Mouse (Mus musculus): ENCODE results near the gene Ggct. TPM values are rescaled to one million over a fixed set of nuclear protein-coding genes. Genes with fewer than 3 reads are reported as not detected.

The Ggct gene
- total and polyA plus RNA-seq, 2 experiments from 2014 or later: 0.11 to 7.0 TPM

- Histone ChIP-seq H3K9ac (replicated peaks; ENCODE audit: low read depth, low read length) (no peak overlapping the region), H3K27me3 (ENCODE audit: control insufficient read depth, insufficient read depth, low read length) (no peaks in the 10 kb centered on the region), H3K27ac (ENCODE audit: low read depth) (no peak overlapping the region), H3K36me3 (replicated peaks; ENCODE audit: control insufficient read depth, insufficient read depth, low read length) (no peaks in the 10 kb centered on the region), H3K4me3 (ENCODE audit: low read depth, low read length) (no peak overlapping the region), H3K4me1 (ENCODE audit: control insufficient read depth, insufficient read depth) (0 out of 2 replicates have a peak, but pooled peaks cover 5% of the 10 kb centered on the region), H3K4me2 (ENCODE audit: low read depth, low read length) (no peak overlapping the region), H3K9me3 (replicated peaks; ENCODE audit: control insufficient read depth, low read length) (no peaks in the 10 kb centered on the region)
- ATAC-seq (ENCODE audit: insufficient read depth, low read depth) (no peak), DNase-seq (ENCODE audit: low spot score) (no peak)
- TF ChIP-seq CTCF (IDR thresholded peaks at IDR 0.05; ENCODE audit: low read depth): no peak
- no peak for TF ChIP-seq EP300 (IDR thresholded peaks at IDR 0.05; ENCODE audit: low read depth)
- 70% methylated on average over 1 of the region's 1 CpGs for WGBS
Measured at GRCm38 (mm10) chr6:54975616-54976015, 17.1 kb downstream of the Ggct start.

GRCm38 (mm10) chr6:54974501-54974900, 18.2 kb downstream of the Ggct start:
- 0 out of 2 replicates have a peak, but pooled peaks cover 5% of the 10 kb centered on the region for H3K4me1 ChIP-seq (ENCODE audit: control insufficient read depth, insufficient read depth)
- TF ChIP-seq EP300 (IDR thresholded peaks at IDR 0.05; ENCODE audit: low read depth) (no peak), CTCF (IDR thresholded peaks at IDR 0.05; ENCODE audit: low read depth) (peak; percentile 62)
- H3K4me2 ChIP-seq (ENCODE audit: low read depth, low read length): no peak overlapping the region
- DNase-seq (ENCODE audit: low spot score) (no peak), ATAC-seq (ENCODE audit: insufficient read depth, low read depth) (no peak)
- 67% methylated on average over 5 of the region's 5 CpGs for WGBS
- no peaks in the 10 kb centered on the region for H3K27me3 ChIP-seq (ENCODE audit: control insufficient read depth, insufficient read depth, low read length)
- no peaks in the 10 kb centered on the region for H3K36me3 ChIP-seq (replicated peaks; ENCODE audit: control insufficient read depth, insufficient read depth, low read length)
- H3K9me3 ChIP-seq (replicated peaks; ENCODE audit: control insufficient read depth, low read length): no peaks in the 10 kb centered on the region
- H3K4me3 ChIP-seq (ENCODE audit: low read depth, low read length): no peak overlapping the region
- no peak overlapping the region for H3K9ac ChIP-seq (replicated peaks; ENCODE audit: low read depth, low read length)
- H3K27ac ChIP-seq (ENCODE audit: low read depth): no peak overlapping the region

- Histone ChIP-seq H3K36me3 (replicated peaks; ENCODE audit: control insufficient read depth, insufficient read depth, low read length) (no peaks in the 10 kb centered on the region), H3K27ac (ENCODE audit: low read depth) (peak overlapping the region; percentile 71), H3K27me3 (ENCODE audit: control insufficient read depth, insufficient read depth, low read length) (no peaks in the 10 kb centered on the region), H3K4me3 (ENCODE audit: low read depth, low read length) (peak overlapping the region; percentile 72), H3K4me1 (ENCODE audit: control insufficient read depth, insufficient read depth) (0 out of 2 replicates have a peak, but pooled peaks cover 5% of the 10 kb centered on the region), H3K9ac (replicated peaks; ENCODE audit: low read depth, low read length) (peak overlapping the region; percentile 67), H3K9me3 (replicated peaks; ENCODE audit: control insufficient read depth, low read length) (no peaks in the 10 kb centered on the region), H3K4me2 (ENCODE audit: low read depth, low read length) (peak overlapping the region; percentile 71)
- peak; percentile 56; the same call in 1 of the 2 replicates for ATAC-seq (ENCODE audit: insufficient read depth, low read depth)
- 12% methylated on average over 5 of the region's 5 CpGs for WGBS
- no peak for TF ChIP-seq CTCF (IDR thresholded peaks at IDR 0.05; ENCODE audit: low read depth)
- TF ChIP-seq EP300 (IDR thresholded peaks at IDR 0.05; ENCODE audit: low read depth): no peak
- DNase-seq (ENCODE audit: low spot score): peak; percentile 35
Measured at GRCm38 (mm10) chr6:54972929-54973211, 19.9 kb downstream of the Ggct start.

- 2% methylated on average over 53 of the region's 53 CpGs for WGBS
- Histone ChIP-seq H3K27ac (ENCODE audit: low read depth) (peak within 1 kb of the TSS; percentile 71), H3K9ac (replicated peaks; ENCODE audit: low read depth, low read length) (peak within 1 kb of the TSS; percentile 67), H3K4me1 (ENCODE audit: control insufficient read depth, insufficient read depth) (0 out of 2 replicates have a peak, but pooled peaks cover 5% of the 10 kb centered on the region), H3K9me3 (replicated peaks; ENCODE audit: control insufficient read depth, low read length) (no peaks in the 10 kb centered on the region), H3K36me3 (replicated peaks; ENCODE audit: control insufficient read depth, insufficient read depth, low read length) (no peaks in the 10 kb centered on the region), H3K27me3 (ENCODE audit: control insufficient read depth, insufficient read depth, low read length) (no peaks in the 10 kb centered on the region), H3K4me2 (ENCODE audit: low read depth, low read length) (peak within 1 kb of the TSS; percentile 71), H3K4me3 (ENCODE audit: low read depth, low read length) (peak within 1 kb of the TSS; percentile 72)
- ATAC-seq (ENCODE audit: insufficient read depth, low read depth) (peak; percentile 88), DNase-seq (ENCODE audit: low spot score) (peak; percentile 76)
- TF ChIP-seq EP300 (IDR thresholded peaks at IDR 0.05; ENCODE audit: low read depth) (no peak), CTCF (IDR thresholded peaks at IDR 0.05; ENCODE audit: low read depth) (0 out of 2 replicates have a peak, but pooled peaks have one; percentile 8)
Measured at GRCm38 (mm10) chr6:54972111-54972928, 20.4 kb downstream of the Ggct start, which contains the start of gene Nod1. Gene Nod1, minus strand, starts transcription at chr6:54972612.

- H3K4me1 ChIP-seq (ENCODE audit: control insufficient read depth, insufficient read depth): 0 out of 2 replicates have a peak, but pooled peaks cover 5% of the 10 kb centered on the region
- peak overlapping the region; percentile 67 for H3K9ac ChIP-seq (replicated peaks; ENCODE audit: low read depth, low read length)
- no peaks in the 10 kb centered on the region for H3K36me3 ChIP-seq (replicated peaks; ENCODE audit: control insufficient read depth, insufficient read depth, low read length)
- no peak for TF ChIP-seq EP300 (IDR thresholded peaks at IDR 0.05; ENCODE audit: low read depth)
- TF ChIP-seq CTCF (IDR thresholded peaks at IDR 0.05; ENCODE audit: low read depth): no peak
- no peaks in the 10 kb centered on the region for H3K9me3 ChIP-seq (replicated peaks; ENCODE audit: control insufficient read depth, low read length)
- WGBS: 23% methylated on average over 8 of the region's 8 CpGs
- ATAC-seq (ENCODE audit: insufficient read depth, low read depth) (no peak), DNase-seq (ENCODE audit: low spot score) (no peak)
- no peaks in the 10 kb centered on the region for H3K27me3 ChIP-seq (ENCODE audit: control insufficient read depth, insufficient read depth, low read length)
- H3K4me2 ChIP-seq (ENCODE audit: low read depth, low read length): peak overlapping the region; percentile 71
- peak overlapping the region; percentile 72 for H3K4me3 ChIP-seq (ENCODE audit: low read depth, low read length)
- peak overlapping the region; percentile 71 for H3K27ac ChIP-seq (ENCODE audit: low read depth)
Measured at GRCm38 (mm10) chr6:54971731-54972110, 21.0 kb downstream of the Ggct start.

All from heart, postnatal 0 days (tissue).